Mouse (Mus musculus): ENCODE measurements around the gene Peg10.

DNA sequence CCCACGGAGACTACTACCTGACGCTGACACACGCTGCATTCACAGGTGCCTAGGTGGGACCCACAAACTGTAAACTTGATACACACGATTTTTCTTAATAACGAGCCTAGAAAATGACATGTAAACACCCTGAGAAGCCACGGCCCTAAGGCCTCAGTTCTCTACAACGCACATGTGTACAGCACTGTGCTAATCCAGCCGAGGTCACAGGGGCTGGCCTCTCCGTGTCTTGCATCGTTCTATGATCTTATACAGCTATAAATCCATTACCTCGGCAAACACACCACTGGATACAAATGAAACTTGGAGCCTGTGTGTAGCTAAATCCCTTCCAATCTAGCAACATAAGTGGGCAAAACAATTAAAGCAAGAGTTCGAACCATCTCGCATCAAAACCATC is 24.4 kb upstream of the Peg10 start:
- TF ChIP-seq CTCF (IDR thresholded peaks at IDR 0.05; ENCODE audit: borderline replicate concordance, insufficient read depth, low read depth, low read length) (no peak), POLR2A (IDR thresholded peaks at IDR 0.05; ENCODE audit: borderline replicate concordance, insufficient read depth, low read length) (no peak)

All from cerebellum, adult 2 months (tissue).